Mouse (Mus musculus) neural tube, embryonic 15.5 days (tissue): ENCODE results near the gene Zfyve27. TPM values are rescaled to one million over a fixed set of nuclear protein-coding genes. Genes with fewer than 3 reads are reported as not detected.

ENCODE experiments used
- polyA plus RNA-seq: library from polyadenylated mRNA; unstranded; fragments of >200 nt; fragmentation: Nextera tagmentation; extraction: Ambion mirVana; gene quantifications from 2 replicates; pipeline ENCODE4 v1.2.1, GENCODE M21; 2015

Zfyve27 gene
- polyA plus RNA-seq, 1 experiment from 2014 or later: 62.6 TPM

Other genes starting within 250 kb of the Zfyve27 start
- 59.7 and 61.4 TPM in 2 replicates for gene Exosc1, start 230.5 kb upstream of the Zfyve27 start, polyA plus RNA-seq
- 89.3 and 90.6 TPM in 2 replicates for gene Zdhhc16, start 230.5 kb upstream of the Zfyve27 start, polyA plus RNA-seq
- gene Mms19, start 182.8 kb upstream of the Zfyve27 start, polyA plus RNA-seq: 31.0 and 35.8 TPM in 2 replicates
- 13.9 and 14.5 TPM in 2 replicates for gene Ubtd1, start 182.2 kb upstream of the Zfyve27 start, polyA plus RNA-seq
- gene Ankrd2, start 128.0 kb upstream of the Zfyve27 start, polyA plus RNA-seq: 1.1 and 1.3 TPM in 2 replicates
- gene Hoga1, start 118.3 kb upstream of the Zfyve27 start, polyA plus RNA-seq: 1.7 and 1.8 TPM in 2 replicates
- gene 4933411K16Rik, start 111.7 kb upstream of the Zfyve27 start, polyA plus RNA-seq: not detected in 2 replicates
- 99.6 and 116 TPM in 2 replicates for gene Morn4, start 77.6 kb upstream of the Zfyve27 start, polyA plus RNA-seq
- gene Pi4k2a, start 73.5 kb upstream of the Zfyve27 start, polyA plus RNA-seq: 31.0 and 33.5 TPM in 2 replicates
- gene Avpi1, start 34.9 kb upstream of the Zfyve27 start, polyA plus RNA-seq: 11.1 and 14.2 TPM in 2 replicates
- gene Marveld1, start 16.6 kb upstream of the Zfyve27 start, polyA plus RNA-seq: 3.6 and 4.0 TPM in 2 replicates
- gene Sfrp5, start 38.3 kb downstream of the Zfyve27 start, polyA plus RNA-seq: 6.8 and 6.9 TPM in 2 replicates
- gene Golga7b, start 83.6 kb downstream of the Zfyve27 start, polyA plus RNA-seq: 68.0 and 77.8 TPM in 2 replicates